11 mouse cellular contexts compared by ENCODE assay signal in the genomic region with DNA sequence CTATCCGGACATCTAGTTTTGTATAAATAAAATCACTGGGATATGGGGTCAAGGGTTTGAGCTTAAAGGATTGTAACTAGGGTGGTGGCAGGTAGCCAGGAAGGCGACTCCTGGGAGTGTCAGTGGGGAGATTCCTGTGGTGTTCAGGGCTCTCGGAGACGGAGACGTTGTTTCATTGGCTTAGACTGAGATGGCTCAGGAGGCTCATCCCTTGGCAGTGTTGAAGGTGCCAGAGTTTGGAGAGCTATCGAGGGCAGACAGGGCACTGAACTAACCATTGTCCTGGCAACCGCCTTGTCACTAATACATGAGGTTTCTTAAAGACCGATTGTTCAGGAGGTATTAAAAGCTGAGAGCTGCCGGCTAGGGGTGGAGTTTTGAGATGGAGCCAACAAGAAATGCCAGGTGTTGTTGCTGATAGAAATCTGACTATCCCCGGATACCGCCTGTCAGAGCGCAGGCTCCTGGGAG.
DNase-seq lines count a peak whose midpoint lies in the region; ATAC-seq and TF ChIP-seq lines count a peak whose summit lies in the region.
"Had no signal": no experiment of that assay in that cellular context is flagged by ENCODE, and none has a peak within 500 bp of the region (broad histone marks: within the 10 kb centered on the region; RNA-seq: fewer than 3 reads in every experiment).

No protein-coding gene starts in this region.

- no peaks in the 10 kb centered on the region for H3K79me2 ChIP-seq in myocyte (ENCODE audit: control insufficient read depth, insufficient read depth)

- peak overlapping the region; percentile 7 for H3K4me3 ChIP-seq in cerebellum, adult 2 months (replicated peaks; ENCODE audit: insufficient read depth, low read depth, low read length)
- H3K4me3 ChIP-seq in kidney, embryonic 14.5 days (ENCODE audit: low read length), result no peak overlapping the region
- no peak overlapping the region for H3K4me3 ChIP-seq in kidney, postnatal 0 days (replicated peaks; ENCODE audit: low read depth, low read length)
- no peak overlapping the region for H3K4me3 ChIP-seq in myocyte
- no peak overlapping the region for H3K4me3 ChIP-seq in midbrain, embryonic 16.5 days (ENCODE audit: low read depth, low read length)

- no peak for ATAC-seq in kidney, embryonic 14.5 days (ENCODE audit: low FRiP score, low TSS enrichment)
- ATAC-seq in kidney, postnatal 0 days (replicated peaks; ENCODE audit: low FRiP score, low read depth), result no peak
- no peak for ATAC-seq in midbrain, embryonic 16.5 days
- no peak for ATAC-seq in cerebellum, adult (ENCODE audit: insufficient number of reproducible peaks, low FRiP score, low TSS enrichment)
- ATAC-seq: activated CD4-positive, CD25-positive, alpha-beta regulatory T cell, adult 4 months had no signal

- no peaks in the 10 kb centered on the region for H3K36me3 ChIP-seq in kidney, embryonic 14.5 days (ENCODE audit: control insufficient read depth, insufficient read depth, low read length)
- no peaks in the 10 kb centered on the region for H3K36me3 ChIP-seq in kidney, postnatal 0 days (ENCODE audit: insufficient read depth, low read length)
- H3K36me3 ChIP-seq in myocyte (ENCODE audit: control insufficient read depth, insufficient read depth), result no peaks in the 10 kb centered on the region
- no peaks in the 10 kb centered on the region for H3K36me3 ChIP-seq in midbrain, embryonic 16.5 days (ENCODE audit: control insufficient read depth, insufficient read depth, low read length)

- H3K4me1 ChIP-seq in cerebellum, adult 2 months (ENCODE audit: control insufficient read depth, insufficient read depth, low read length), result no peaks in the 10 kb centered on the region
- H3K4me1 ChIP-seq in kidney, embryonic 14.5 days (ENCODE audit: control insufficient read depth, insufficient read depth, low read length), result no peaks in the 10 kb centered on the region; the same call in 1 of the 2 replicates
- H3K4me1 ChIP-seq in kidney, postnatal 0 days (replicated peaks; ENCODE audit: insufficient read depth, low read length), result peaks cover 7% of the 10 kb centered on the region; the same call in 1 of the 2 replicates
- H3K4me1 ChIP-seq in midbrain, embryonic 16.5 days (ENCODE audit: control insufficient read depth, insufficient read depth, low read length), result no peaks in the 10 kb centered on the region

- no peak for DNase-seq in cerebellum, adult 2 months
- no peak for DNase-seq in cerebellum, adult 11-12 months
- peak; percentile 65 for DNase-seq in kidney, adult 18-20 months
- peak; percentile 58 for DNase-seq in kidney, postnatal 0 days (ENCODE audit: low spot score)
- DNase-seq: B cell, adult 2 months had no signal

- H3K27ac ChIP-seq in cerebellum, adult 2 months (ENCODE audit: insufficient read depth, low read length), result no peak overlapping the region
- no peak overlapping the region for H3K27ac ChIP-seq in kidney, embryonic 14.5 days (ENCODE audit: low read depth, low read length)
- H3K27ac ChIP-seq in kidney, postnatal 0 days, result no peak overlapping the region
- no peak overlapping the region for H3K27ac ChIP-seq in midbrain, embryonic 16.5 days (ENCODE audit: low read length)
- H3K27ac ChIP-seq: hindbrain, embryonic 14.5 days had no signal

- no peak overlapping the region for H3K9ac ChIP-seq in kidney, embryonic 14.5 days (ENCODE audit: low read depth, low read length)
- H3K9ac ChIP-seq in kidney, postnatal 0 days (ENCODE audit: low read depth, low read length), result no peak overlapping the region
- H3K9ac ChIP-seq in midbrain, embryonic 16.5 days (ENCODE audit: low read depth, low read length), result no peak overlapping the region
- H3K9ac ChIP-seq: hindbrain, embryonic 14.5 days had no signal

- WGBS in cerebellum, adult 2 months, result 9% methylated on average over 12 of the region's 12 CpGs
- 65% methylated on average over 12 of the region's 12 CpGs for WGBS in kidney, embryonic 14.5 days
- 52% methylated on average over 12 of the region's 12 CpGs for WGBS in kidney, postnatal 0 days
- WGBS in midbrain, embryonic 16.5 days, result 58% methylated on average over 12 of the region's 12 CpGs

- TF ChIP-seq POLR2A in cerebellum, adult 2 months (IDR thresholded peaks at IDR 0.05; ENCODE audit: borderline replicate concordance, insufficient read depth, low read length), result no peak
- TF ChIP-seq POLR2A in myocyte (IDR thresholded peaks at IDR 0.05; ENCODE audit: insufficient read length, low read depth), result no peak

- no peaks in the 10 kb centered on the region for H3K27me3 ChIP-seq in cerebellum, adult 2 months (ENCODE audit: control insufficient read depth, insufficient read depth, low read length)
- no peaks in the 10 kb centered on the region for H3K27me3 ChIP-seq in kidney, embryonic 14.5 days (ENCODE audit: control insufficient read depth, insufficient read depth, low read length)
- H3K27me3 ChIP-seq in kidney, postnatal 0 days (ENCODE audit: insufficient read depth, low read length), result no peaks in the 10 kb centered on the region
- no peaks in the 10 kb centered on the region for H3K27me3 ChIP-seq in myocyte (ENCODE audit: control insufficient read depth, insufficient read depth, insufficient read length)
- H3K27me3 ChIP-seq in midbrain, embryonic 16.5 days (ENCODE audit: control insufficient read depth, insufficient read depth, low read depth, low read length), result no peaks in the 10 kb centered on the region

- no peaks in the 10 kb centered on the region; the same call in 1 of the 2 replicates for H3K9me3 ChIP-seq in kidney, embryonic 14.5 days (ENCODE audit: control insufficient read depth, low read length)
- no peaks in the 10 kb centered on the region for H3K9me3 ChIP-seq in kidney, postnatal 0 days (replicated peaks; ENCODE audit: low read length)
- H3K9me3 ChIP-seq in midbrain, embryonic 16.5 days (replicated peaks; ENCODE audit: control insufficient read depth, low read length, poor library complexity, severe bottlenecking), result no peaks in the 10 kb centered on the region

- H3K4me2 ChIP-seq in kidney, embryonic 14.5 days (replicated peaks; ENCODE audit: low read depth, low read length), result no peak overlapping the region
- no peak overlapping the region for H3K4me2 ChIP-seq in kidney, postnatal 0 days (ENCODE audit: low read length)
- H3K4me2 ChIP-seq in myocyte (ENCODE audit: low read depth), result peak overlapping the region; percentile 79
- no peak overlapping the region for H3K4me2 ChIP-seq in midbrain, embryonic 16.5 days (ENCODE audit: low read length)
- H3K4me2 ChIP-seq: hindbrain, embryonic 14.5 days had no signal

- TF ChIP-seq CTCF in cerebellum, adult 2 months (IDR thresholded peaks at IDR 0.05; ENCODE audit: borderline replicate concordance, insufficient read depth, low read depth, low read length), result no peak
- TF ChIP-seq CTCF in kidney, postnatal 0 days (IDR thresholded peaks at IDR 0.05; ENCODE audit: low read depth), result no peak

- no peak overlapping the region for H3ac ChIP-seq in myocyte (ENCODE audit: control insufficient read depth, insufficient read length)

TF ChIP-seq in myocyte, 11 proteins besides CTCF, POLR2A, EP300 and RAD21:
- TF ChIP-seq MYOD1 (IDR thresholded peaks at IDR 0.05; ENCODE audit: control insufficient read depth in 1 of 3, insufficient read length in 2 of 3, low read depth in 2 of 3), result peak in 2 of 3 experiments; percentile 45 to 51
- no peak for TF ChIP-seq USF1 (IDR thresholded peaks at IDR 0.05; ENCODE audit: low read depth)
- no peak for TF ChIP-seq SRF (IDR thresholded peaks at IDR 0.05; ENCODE audit: control insufficient read depth, insufficient read length, low read depth)
- no peak for TF ChIP-seq CEBPB (IDR thresholded peaks at IDR 0.05; ENCODE audit: insufficient read depth, poor library complexity, severe bottlenecking)
- no peak for TF ChIP-seq POLR2AphosphoS2 (IDR thresholded peaks at IDR 0.05; ENCODE audit: insufficient read length, low read depth)
- no peak for TF ChIP-seq MAX (IDR thresholded peaks at IDR 0.05; ENCODE audit: low read depth)

Comparison
In these comparisons a context has a peak if more than half of its experiments do, and no peak if none do; other contexts are left out.
1. DNase-seq: peak in kidney, adult 18-20 months (single experiment) and kidney, postnatal 0 days (single experiment); none in cerebellum, adult 2 months (0 of 2) and cerebellum, adult 11-12 months (single experiment).